Mouse (Mus musculus) E14TG2a.4 (cell line): ENCODE data around the gene Zfp526.

Source experiments
- H3K27me3 ChIP-seq: 2 replicates; pipeline ENCODE4 v1.6.1; 2014; ENCODE audit warnings: low read length, control low read depth; ENCODE audit not compliant: insufficient read depth
- H3K36me3 ChIP-seq: 2 replicates; pipeline ENCODE4 v1.6.1; 2014; ENCODE audit warnings: low read length, control low read depth; ENCODE audit not compliant: insufficient read depth
- H3K4me1 ChIP-seq: replicated peaks from 2 replicates; pipeline ENCODE4 v1.6.1; 2014; ENCODE audit warnings: low read depth, low read length, control low read depth
- H3K4me3 ChIP-seq: replicated peaks from 2 replicates; pipeline ENCODE4 v1.5.1; 2014; ENCODE audit warnings: mild to moderate bottlenecking, low read length
- H3K9me3 ChIP-seq: 2 replicates; pipeline ENCODE4 v1.6.1; 2014; ENCODE audit warnings: low read length, control low read depth
- CTCF ChIP-seq: conservative IDR thresholded peaks from 2 replicates; pipeline ENCODE4 v1.5.1; 2014; ENCODE audit warnings: low read length
- NANOG ChIP-seq: IDR thresholded peaks from 2 replicates; pipeline ENCODE4 v1.6.1; 2014; ENCODE audit warnings: borderline replicate concordance, low read length, mixed read lengths
- POU5F1 ChIP-seq: IDR thresholded peaks from 2 replicates; pipeline ENCODE4 v1.6.1; 2014; ENCODE audit warnings: low read length, borderline replicate concordance

Zfp526 gene

DNA sequence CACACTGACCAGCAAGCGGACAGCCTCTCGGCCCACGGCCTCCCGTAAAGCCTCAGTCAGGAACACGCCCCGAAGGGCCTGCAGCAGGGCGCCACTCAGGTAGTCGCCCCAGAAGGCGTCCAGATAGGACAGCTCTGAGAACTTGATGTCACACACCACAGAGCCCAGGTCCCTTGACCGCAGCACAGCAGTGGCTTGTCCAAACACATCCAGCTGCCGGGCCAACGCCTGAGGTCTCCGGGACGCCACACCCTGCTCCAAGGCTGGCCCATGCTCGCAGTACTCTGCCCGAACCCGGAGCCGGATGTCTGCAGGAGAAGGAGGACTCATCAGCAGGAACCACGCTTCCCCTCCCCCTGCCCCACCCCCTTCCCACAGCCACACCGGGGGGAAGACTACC lies 17.6 kb upstream of the Zfp526 start:
- TF ChIP-seq NANOG (no peak), POU5F1 (no peak), CTCF (no peak)
- Histone ChIP-seq H3K27me3 (no peaks in the 10 kb centered on the region), H3K36me3 (peaks cover 71% of the 10 kb centered on the region), H3K9me3 (no peaks in the 10 kb centered on the region), H3K4me1 (peaks cover 77% of the 10 kb centered on the region), H3K4me3 (peak overlapping the region; percentile 60)

DNA sequence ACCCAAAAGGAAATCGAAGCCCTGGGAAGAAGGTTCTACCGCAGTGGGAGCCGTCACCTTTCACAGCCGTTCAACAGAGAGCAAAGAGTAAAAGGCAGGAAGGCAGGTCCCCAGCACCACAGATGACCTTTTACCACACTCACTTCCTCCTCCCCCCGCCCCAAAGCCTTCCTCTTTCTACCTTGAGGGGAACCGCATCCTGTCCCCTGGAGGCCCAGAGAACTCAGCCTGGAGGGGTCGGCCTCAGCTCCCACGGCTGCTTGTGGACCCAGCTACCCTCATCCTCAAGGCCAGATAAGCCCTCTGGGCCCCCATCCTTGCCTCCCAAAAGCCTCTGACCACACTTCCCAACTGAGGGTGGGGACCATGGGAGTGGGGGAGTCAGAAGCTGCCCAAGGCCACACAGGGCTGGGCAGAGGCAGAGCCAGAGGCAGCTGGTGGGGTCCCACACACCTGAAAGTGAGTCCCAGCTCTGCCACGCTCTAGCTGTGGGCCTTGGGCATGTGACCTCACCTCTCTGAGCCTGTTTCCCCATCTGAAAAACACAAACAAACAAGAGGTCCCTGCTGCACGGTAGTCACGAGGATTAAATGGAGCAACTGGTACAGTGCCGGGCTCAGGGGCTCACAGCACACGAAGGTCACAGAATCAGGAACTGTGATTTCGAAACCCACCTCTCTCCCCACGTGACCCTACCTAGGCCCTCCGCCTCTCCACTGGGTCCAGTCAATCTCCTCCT lies 15.7 kb upstream of the Zfp526 start:
- no peaks in the 10 kb centered on the region for H3K27me3 ChIP-seq
- no peaks in the 10 kb centered on the region for H3K9me3 ChIP-seq
- H3K4me1 ChIP-seq: peaks cover 84% of the 10 kb centered on the region
- H3K4me3 ChIP-seq: no peak overlapping the region
- TF ChIP-seq NANOG: no peak
- no peak for TF ChIP-seq POU5F1
- peaks cover 90% of the 10 kb centered on the region for H3K36me3 ChIP-seq

DNA sequence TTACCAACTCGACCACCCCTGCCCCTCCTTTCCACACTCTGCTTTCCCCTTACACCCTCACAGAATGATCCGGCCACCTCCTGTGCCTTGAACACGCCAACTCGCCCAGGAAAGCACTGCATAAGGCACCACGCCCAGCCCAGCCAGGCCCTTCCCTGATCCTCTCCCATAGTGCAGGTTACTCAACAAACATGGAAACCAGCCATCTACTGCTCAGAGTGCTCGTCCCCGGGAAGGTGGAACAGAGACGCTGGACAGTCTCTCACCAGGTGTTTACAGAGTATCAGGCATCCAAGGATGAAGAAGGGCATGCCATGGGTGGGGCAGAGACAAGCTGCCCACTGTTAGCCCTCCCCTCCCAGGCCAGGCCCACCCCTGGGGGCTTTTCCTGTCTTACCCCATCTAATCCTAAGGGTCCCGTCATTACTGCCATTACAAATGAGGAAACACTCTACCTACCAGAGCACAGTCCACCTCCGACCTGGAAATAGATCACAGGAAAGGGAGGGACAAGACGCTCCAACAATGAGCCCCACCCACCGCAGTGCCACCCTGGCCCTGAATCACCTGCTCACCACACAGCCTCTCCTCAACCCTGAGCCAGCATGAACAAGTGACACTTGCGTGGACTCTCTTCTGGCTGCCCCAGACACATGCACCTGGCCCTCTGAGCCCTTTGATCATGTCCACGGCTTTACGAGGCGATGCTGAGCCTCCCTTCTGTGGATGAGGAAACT lies 15.0 kb upstream of the Zfp526 start:
- Histone ChIP-seq H3K4me3 (0 out of 2 replicates have a peak overlapping the region, but pooled peaks have one; percentile 32), H3K27me3 (no peaks in the 10 kb centered on the region), H3K4me1 (peaks cover 77% of the 10 kb centered on the region), H3K36me3 (peaks cover 90% of the 10 kb centered on the region), H3K9me3 (no peaks in the 10 kb centered on the region)
- TF ChIP-seq POU5F1: no peak

DNA sequence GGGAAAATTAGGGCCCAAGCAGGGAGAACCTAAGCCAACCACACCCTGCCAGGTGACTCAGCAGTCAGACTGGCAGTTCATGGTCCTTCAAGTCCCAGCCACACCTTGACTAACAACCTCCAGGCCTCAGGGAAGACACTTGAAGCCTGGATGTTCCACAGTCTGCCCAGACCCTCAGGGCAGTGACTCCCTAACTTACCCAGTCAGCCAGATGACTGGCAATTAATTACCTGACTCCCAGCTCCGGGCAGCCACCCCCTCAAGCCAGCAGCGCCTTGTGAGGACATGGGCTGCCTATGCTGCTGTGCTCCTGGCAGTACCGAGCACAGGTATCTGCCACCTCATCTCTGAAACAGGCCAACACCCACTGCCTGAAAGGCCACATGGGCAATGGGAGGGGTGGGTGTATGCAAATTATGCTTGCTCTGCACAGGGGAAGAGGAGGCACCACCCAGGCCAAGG lies 12.0 kb upstream of the Zfp526 start:
- TF ChIP-seq CTCF (no peak), POU5F1 (no peak), NANOG (no peak)
- no peaks in the 10 kb centered on the region for H3K9me3 ChIP-seq

DNA sequence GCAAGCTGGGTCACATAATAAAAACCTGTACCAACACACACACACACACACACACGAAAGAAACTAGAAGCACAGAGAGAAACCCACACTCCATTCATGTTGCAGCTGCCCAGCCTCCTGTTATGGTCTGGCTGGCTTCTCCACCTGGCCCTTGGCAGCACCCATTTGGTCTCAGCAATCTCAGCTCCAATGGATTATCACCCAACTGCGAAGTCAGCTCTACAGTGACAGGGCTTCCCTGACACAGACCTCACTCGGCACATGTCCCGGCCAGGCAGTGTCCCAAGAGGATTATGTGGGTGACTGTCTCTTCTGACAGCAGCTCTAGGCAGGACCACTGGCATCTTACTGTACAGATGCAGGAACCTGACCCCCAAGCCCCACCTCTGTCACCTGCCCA lies 10.7 kb upstream of the Zfp526 start:
- Histone ChIP-seq H3K4me3 (no peak overlapping the region), H3K9me3 (no peaks in the 10 kb centered on the region), H3K27me3 (no peaks in the 10 kb centered on the region), H3K36me3 (peaks cover 90% of the 10 kb centered on the region), H3K4me1 (peaks cover 71% of the 10 kb centered on the region)
- no peak for TF ChIP-seq POU5F1

More for the DNA sequence above, 12.0 kb upstream of the Zfp526 start:
- H3K4me3 ChIP-seq: no peak overlapping the region
- H3K4me1 ChIP-seq: peaks cover 73% of the 10 kb centered on the region
- no peaks in the 10 kb centered on the region for H3K27me3 ChIP-seq
- peaks cover 93% of the 10 kb centered on the region for H3K36me3 ChIP-seq

DNA sequence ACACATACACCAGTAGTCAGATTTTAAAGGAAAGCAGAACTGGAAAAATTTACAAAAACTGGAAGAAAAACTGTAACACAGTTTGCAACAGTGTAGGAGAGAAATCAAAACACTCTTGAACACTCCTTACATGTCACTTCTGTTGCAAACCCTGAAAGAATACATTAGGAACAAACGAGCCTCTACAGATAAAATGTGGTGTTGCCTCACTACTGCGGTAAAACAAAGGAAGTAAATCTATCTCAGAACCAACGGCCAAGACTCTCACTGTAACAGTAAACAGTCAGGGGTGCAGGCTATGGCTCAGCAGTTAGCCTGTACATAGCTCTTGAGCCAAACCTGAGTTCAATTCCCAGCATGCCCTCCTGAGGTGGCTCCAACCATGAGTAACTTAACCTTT lies 8.1 kb upstream of the Zfp526 start:
- Histone ChIP-seq H3K27me3 (no peaks in the 10 kb centered on the region), H3K36me3 (peaks cover 87% of the 10 kb centered on the region), H3K9me3 (no peaks in the 10 kb centered on the region), H3K4me3 (no peak overlapping the region), H3K4me1 (peaks cover 63% of the 10 kb centered on the region)
- TF ChIP-seq NANOG (no peak), POU5F1 (no peak), CTCF (no peak)

DNA sequence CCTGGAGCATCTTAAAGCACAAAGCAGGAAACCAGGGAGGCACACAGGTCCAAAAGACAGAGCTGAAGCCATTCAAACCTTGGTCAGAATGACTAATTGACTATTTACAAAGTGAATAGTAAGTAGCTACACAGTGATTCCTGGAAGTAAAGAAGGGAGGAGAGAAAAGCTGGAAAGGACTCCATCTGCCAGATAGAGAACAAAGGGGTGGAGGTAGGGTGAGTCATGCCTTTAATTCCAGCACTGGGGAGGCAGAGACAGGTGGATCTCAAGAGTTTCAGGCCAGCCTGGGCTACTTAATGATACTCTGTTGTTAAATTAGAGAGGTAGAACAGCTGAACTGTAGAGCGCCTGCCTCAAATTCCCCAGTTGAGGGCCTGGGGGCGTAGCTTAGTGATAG lies 7.1 kb upstream of the Zfp526 start:
- Histone ChIP-seq H3K4me1 (peaks cover 62% of the 10 kb centered on the region), H3K36me3 (peaks cover 82% of the 10 kb centered on the region), H3K4me3 (no peak overlapping the region), H3K9me3 (no peaks in the 10 kb centered on the region), H3K27me3 (no peaks in the 10 kb centered on the region)
- TF ChIP-seq CTCF (no peak), POU5F1 (no peak), NANOG (no peak)

DNA sequence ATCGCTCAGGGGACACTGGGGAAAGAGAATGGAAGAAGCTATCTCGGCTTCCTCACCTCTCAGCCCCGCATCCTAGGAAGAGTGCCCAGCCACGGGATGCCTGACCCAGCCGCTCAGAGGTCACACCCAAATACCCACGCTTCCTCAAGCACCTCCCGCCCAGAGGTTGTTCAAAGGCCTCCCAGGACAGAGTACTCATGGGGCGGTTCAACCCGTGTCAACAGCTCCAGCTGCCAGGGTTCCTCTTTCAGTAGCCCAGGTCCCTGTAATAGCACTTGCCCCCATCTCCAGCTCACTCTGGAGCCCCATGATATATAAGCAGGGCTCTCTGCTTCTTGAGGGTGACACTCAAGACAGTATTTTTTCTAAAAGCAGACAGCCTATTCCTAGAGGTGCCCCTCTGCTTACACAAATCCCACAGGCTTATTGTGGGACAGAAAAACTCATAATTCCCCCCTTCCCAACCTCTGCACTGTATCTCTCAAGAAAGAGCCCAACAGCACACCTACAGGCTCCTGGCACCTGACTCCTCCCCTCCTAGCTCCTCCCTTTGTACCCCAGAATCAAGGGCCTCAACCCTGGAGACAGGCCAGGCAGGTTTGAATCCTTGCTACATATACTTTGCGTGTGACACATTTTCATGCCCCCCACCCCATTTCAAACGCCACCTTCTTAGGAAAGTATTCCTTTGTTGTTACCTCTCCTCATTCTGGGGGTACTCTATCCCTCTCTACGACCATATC lies 3.4 kb upstream of the Zfp526 start:
- Histone ChIP-seq H3K9me3 (no peaks in the 10 kb centered on the region), H3K36me3 (peaks cover 50% of the 10 kb centered on the region), H3K4me3 (peak overlapping the region; percentile 90), H3K27me3 (no peaks in the 10 kb centered on the region), H3K4me1 (peaks cover 73% of the 10 kb centered on the region)
- TF ChIP-seq POU5F1 (no peak), NANOG (no peak), CTCF (no peak)
